Mouse (Mus musculus) liver, embryonic 14.5 days (tissue): ENCODE results near the gene Setx. TPM values are rescaled to one million over a fixed set of nuclear protein-coding genes. Genes with fewer than 3 reads are reported as not detected.
A peak's percentile ranks its signal among the peaks of the same experiment; 100 is the strongest.

Source experiments
- ATAC-seq: fragments of 200-750 bp; cut with Nextera tagmentation; 2 replicates; pipeline ENCODE4 v1.8.0; 2017; ENCODE audit warnings: moderate number of reproducible peaks, mild to moderate bottlenecking, moderate library complexity; ENCODE audit not compliant: insufficient read depth
- DNase-seq, 3 experiments: peaks; one replicate each; pipeline ENCODE4 v3.0.0-alpha.2; 2012 to 2013; ENCODE audit warnings: low read depth in 3 of 3, low spot score in 3 of 3
- H3K27ac ChIP-seq: fragments of 300-500 bp; sonication (generic); 2 replicates; pipeline ENCODE4 v1.5.1; 2014; ENCODE audit warnings: moderate library complexity, mild to moderate bottlenecking, control low read depth, inconsistent platforms
- H3K27me3 ChIP-seq: fragments of 300-500 bp; sonication (generic); 2 replicates; pipeline ENCODE4 v1.6.1; 2014; ENCODE audit warnings: mild to moderate bottlenecking, low read length, moderate library complexity; ENCODE audit not compliant: control insufficient read depth, insufficient read depth
- H3K36me3 ChIP-seq: fragments of 300-500 bp; sonication (generic); replicated peaks from 2 replicates; pipeline ENCODE4 v1.6.1; 2014; ENCODE audit warnings: low read depth; ENCODE audit not compliant: control insufficient read depth, insufficient read depth
- H3K4me1 ChIP-seq, 2 experiments: fragments of 200-500 bp in 1 of 2; fragments of 300-500 bp in 1 of 2; sonication (generic) in 1 of 2; replicated peaks; 2 replicates each; pipeline ENCODE4 v1.6.1; 2012 to 2014; ENCODE audit warnings: antibody characterized with exemption in 1 of 2, inconsistent platforms in 1 of 2, low read length in 1 of 2; ENCODE audit not compliant: control insufficient read depth in 2 of 2, insufficient read depth in 2 of 2
- H3K4me2 ChIP-seq: fragments of 300-500 bp; sonication (generic); 2 replicates; pipeline ENCODE4 v1.6.1; 2014; ENCODE audit warnings: low read depth, mild to moderate bottlenecking, control low read depth, moderate library complexity
- H3K4me3 ChIP-seq, 2 experiments: fragments of 200-500 bp in 1 of 2; fragments of 300-500 bp in 1 of 2; sonication (generic) in 1 of 2; 2 replicates each; pipeline ENCODE4 v1.5.1; 2012 to 2014; ENCODE audit warnings: low read depth in 2 of 2, low read length in 2 of 2, mild to moderate bottlenecking in 2 of 2, control low read depth in 1 of 2, inconsistent platforms in 1 of 2, moderate library complexity in 1 of 2; ENCODE audit not compliant: insufficient read depth in 1 of 2
- H3K9ac ChIP-seq: fragments of 300-500 bp; sonication (generic); replicated peaks from 2 replicates; pipeline ENCODE4 v1.6.1; 2014; ENCODE audit warnings: mild to moderate bottlenecking, control low read depth, moderate library complexity
- H3K9me3 ChIP-seq: fragments of 300-500 bp; sonication (generic); 2 replicates; pipeline ENCODE4 v1.6.1; 2016; ENCODE audit warnings: low read length, mixed read lengths; ENCODE audit not compliant: control insufficient read depth
- CTCF ChIP-seq: IDR thresholded peaks from 2 replicates; pipeline ENCODE4 v1.5.1; 2016; ENCODE audit warnings: antibody characterized with exemption, low read depth, control low read depth
- EP300 ChIP-seq: IDR thresholded peaks from 2 replicates; pipeline ENCODE4 v1.6.1; 2016; ENCODE audit warnings: antibody characterized with exemption, low read depth
- WGBS: fragments of 180-500 bp; shearing (Covaris S2); extraction: QIAGEN DNeasy Blood & Tissue Kit; methylation state at CpG from one replicate; pipeline ENCODE4 v1.1.7; 2014; ENCODE audit not compliant: insufficient replicate concordance; 5-methylcytosine and 5-hydroxymethylcytosine counted together
- polyA plus RNA-seq, 2 experiments: library from polyadenylated mRNA; depleted of rRNA in 1 of 2; stranded (reverse) in 1 of 2; unstranded in 1 of 2; fragments of >200 nt; fragmentation: Nextera tagmentation in 1 of 2; extraction: Ambion mirVana in 1 of 2; gene quantifications; 2 replicates each; pipeline versions ENCODE4 v1.2.1 to v1.2.3; 2012 to 2014

Setx gene
- polyA plus RNA-seq, 2 experiments = 2.8 to 3.4 TPM

DNA sequence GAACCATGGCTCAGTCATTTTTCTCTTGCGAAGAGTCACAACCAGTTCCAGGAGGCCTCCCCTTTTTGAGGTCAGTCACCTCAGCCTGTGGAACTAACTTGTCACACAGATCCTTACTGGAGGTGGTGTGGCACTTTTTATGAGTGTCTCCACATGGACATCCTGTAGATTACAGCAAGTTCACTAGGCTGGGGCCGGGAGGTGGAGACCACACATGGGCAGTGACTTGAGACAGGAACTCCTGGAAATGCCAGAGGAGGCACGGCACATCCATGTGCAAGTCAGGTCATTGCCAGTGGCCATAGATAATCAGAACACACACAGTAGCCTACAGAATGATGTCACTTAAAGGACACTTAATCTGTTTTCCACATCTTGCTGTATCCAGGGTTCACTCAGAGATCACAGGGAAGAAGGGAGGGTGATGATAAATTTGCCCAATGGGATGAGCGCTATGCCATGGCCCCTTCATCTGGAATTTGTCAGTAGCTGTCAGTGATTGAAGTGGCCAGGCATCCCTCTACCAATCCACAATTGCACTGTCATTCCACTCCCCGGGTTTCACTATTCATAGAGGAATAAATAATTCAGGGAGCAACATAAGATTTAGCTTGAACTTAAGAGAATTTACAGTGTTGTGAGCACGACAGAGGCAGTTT, 59.4 kb downstream of the Setx start:
- TF ChIP-seq CTCF (no peak), EP300 (no peak)
- no peaks in the 10 kb centered on the region for H3K27me3 ChIP-seq
- H3K4me2 ChIP-seq = no peak overlapping the region
- no peak for DNase-seq
- no peaks in the 10 kb centered on the region for H3K4me1 ChIP-seq
- no peak overlapping the region for H3K9ac ChIP-seq
- no peak overlapping the region for H3K4me3 ChIP-seq
- no peak overlapping the region for H3K27ac ChIP-seq
- no peak for ATAC-seq
- 55% methylated on average over 6 of the region's 6 CpGs for WGBS
- peaks cover 5% of the 10 kb centered on the region for H3K36me3 ChIP-seq
- H3K9me3 ChIP-seq = no peaks in the 10 kb centered on the region

DNA sequence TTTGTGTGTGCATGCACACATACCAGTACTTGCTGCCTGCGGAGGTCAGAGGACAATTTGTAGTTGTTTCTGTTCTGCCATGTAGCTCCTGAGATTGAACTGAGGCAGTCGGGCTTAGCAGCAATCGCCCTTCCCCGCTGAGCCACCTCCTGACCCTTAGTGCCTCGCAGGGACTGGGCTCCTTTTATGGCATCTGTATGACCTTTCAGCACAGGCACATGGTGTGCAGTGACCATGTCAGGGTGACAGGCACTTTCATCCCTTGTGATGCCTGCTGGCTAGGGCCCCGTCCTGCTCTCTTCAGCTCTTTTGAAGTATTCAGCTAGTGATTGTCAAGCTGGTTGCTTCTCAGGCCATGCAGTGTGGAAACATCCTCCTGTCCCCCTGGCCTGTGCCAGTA, 62.2 kb downstream of the Setx start:
- WGBS = 70% methylated on average over 6 of the region's 6 CpGs
- Histone ChIP-seq H3K9ac (no peak overlapping the region), H3K4me2 (no peak overlapping the region), H3K4me1 (no peaks in the 10 kb centered on the region), H3K4me3 (no peak overlapping the region), H3K27ac (no peak overlapping the region), H3K27me3 (no peaks in the 10 kb centered on the region), H3K9me3 (no peaks in the 10 kb centered on the region), H3K36me3 (no peaks in the 10 kb centered on the region)
- TF ChIP-seq CTCF = no peak
- no peak for TF ChIP-seq EP300
- ATAC-seq (no peak), DNase-seq (no peak)

DNA sequence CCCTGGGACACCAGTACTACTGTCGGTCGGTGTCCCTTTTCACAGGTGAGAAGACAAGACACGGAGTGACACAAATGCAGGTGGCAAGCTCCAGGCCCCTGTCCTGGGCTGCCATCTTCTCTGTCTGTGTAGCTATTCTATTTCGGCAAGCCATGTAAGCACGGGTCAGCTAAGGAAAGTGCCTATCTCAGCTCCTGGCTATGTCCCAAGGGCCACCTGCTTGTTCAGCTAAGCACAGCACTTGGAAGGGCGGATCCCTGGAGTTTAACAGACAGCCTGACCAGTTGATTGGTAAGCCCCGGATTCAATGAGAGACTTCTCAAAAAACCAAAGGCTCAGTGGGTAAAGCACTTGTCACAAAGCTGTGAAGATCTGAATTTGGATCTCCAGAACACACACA, 66.4 kb downstream of the Setx start:
- Histone ChIP-seq H3K4me2 (no peak overlapping the region), H3K4me3 (no peak overlapping the region), H3K4me1 (no peaks in the 10 kb centered on the region), H3K9ac (no peak overlapping the region), H3K36me3 (no peaks in the 10 kb centered on the region), H3K27ac (no peak overlapping the region), H3K9me3 (no peaks in the 10 kb centered on the region), H3K27me3 (peaks cover 8% of the 10 kb centered on the region)
- no peak for TF ChIP-seq EP300
- no peak for TF ChIP-seq CTCF
- ATAC-seq (no peak), DNase-seq (no peak)
- WGBS = 63% methylated on average over 7 of the region's 7 CpGs

DNA sequence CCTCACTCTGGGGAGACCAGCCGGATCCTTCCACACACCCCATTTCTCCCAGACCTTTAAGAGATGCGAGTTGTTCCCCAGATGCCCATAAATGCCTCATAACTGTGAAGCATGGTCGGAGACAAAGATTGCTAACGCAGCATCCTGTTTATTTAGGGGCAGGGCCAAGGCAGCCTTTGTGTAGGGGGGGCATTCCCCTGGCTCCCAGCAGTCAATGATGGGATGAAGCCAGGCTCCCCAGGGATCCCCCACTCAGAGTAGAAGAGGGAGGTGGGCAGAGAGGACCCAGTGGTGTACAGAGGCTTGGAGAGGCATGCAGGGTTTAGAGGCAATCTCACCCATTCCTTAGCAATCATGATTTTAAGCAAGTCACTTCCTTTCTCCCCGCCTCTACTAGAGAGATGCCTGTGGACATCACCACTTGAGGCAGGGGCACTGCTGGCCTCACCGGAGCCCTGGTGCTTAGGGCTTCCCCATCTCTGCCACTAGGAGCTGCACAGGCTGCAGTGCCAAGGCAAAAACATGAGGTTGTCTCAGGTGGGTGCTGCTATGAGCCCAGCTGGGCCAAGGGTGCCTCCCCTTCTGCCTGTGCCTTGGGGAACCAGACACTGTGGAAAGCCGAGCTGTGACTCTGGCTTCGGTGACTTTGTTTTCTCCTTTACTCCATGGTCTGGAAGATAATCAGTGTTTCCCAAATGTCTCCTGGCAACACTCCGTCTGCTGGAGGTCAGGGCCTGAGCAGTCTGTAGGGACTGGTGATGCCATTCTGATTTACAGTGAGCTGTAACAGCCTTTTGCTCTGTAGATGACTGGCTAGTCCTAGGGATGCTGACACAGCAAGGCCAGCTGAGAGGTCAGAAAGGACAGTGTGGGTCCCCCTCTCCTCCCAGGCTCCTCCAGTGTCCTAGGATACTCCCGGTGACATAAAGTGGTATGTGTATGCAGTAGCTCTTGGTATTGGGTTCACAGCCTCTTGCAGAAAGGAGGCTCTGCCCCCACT, 67.5 kb downstream of the Setx start:
- DNase-seq = no peak
- H3K4me3 ChIP-seq = no peak overlapping the region

DNA sequence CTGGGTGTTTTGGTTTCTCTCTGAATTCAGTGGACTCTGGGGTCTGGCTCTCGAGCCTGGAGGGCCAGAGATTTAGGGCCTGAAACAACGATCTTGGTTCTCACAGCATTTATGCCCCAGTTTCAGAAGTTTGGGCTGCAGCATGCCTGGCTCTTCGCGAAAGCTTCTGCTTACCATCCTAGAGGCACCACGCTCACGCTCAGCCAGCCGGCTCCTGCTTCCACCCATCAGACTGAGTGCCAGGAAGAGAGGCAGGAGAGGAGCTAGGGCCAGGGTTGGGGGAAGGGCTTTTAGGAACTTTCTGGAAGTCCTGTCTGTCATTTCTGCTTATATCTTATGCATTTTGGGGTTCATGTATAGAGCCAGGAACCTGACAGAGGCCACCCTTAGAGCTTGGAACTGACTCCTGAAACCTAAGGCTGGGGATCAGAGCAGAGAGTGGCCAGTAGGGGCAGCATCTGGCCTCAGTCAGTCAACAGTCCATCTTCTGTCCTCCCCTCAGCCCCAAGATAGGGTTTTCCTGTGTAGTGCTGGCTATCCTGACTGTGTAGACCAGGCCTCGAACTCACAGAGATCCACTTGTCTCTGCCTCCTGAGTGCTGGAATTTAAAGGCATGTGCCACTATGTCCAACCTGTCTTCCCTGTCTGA, 68.8 kb downstream of the Setx start:
- ATAC-seq (no peak), DNase-seq (no peak)
- Histone ChIP-seq H3K36me3 (no peaks in the 10 kb centered on the region), H3K4me1 (no peaks in the 10 kb centered on the region), H3K9ac (no peak overlapping the region), H3K9me3 (no peaks in the 10 kb centered on the region), H3K4me3 (no peak overlapping the region), H3K4me2 (no peak overlapping the region), H3K27ac (no peak overlapping the region), H3K27me3 (peaks cover 15% of the 10 kb centered on the region)
- WGBS = 67% methylated on average over 8 of the region's 8 CpGs
- TF ChIP-seq CTCF (peak; percentile 44), EP300 (no peak)

More for the DNA sequence above, 67.5 kb downstream of the Setx start:
- H3K27ac ChIP-seq = no peak overlapping the region
- no peaks in the 10 kb centered on the region for H3K4me1 ChIP-seq
- peaks cover 13% of the 10 kb centered on the region for H3K27me3 ChIP-seq
- ATAC-seq = no peak
- TF ChIP-seq CTCF (no peak), EP300 (no peak)
- H3K4me2 ChIP-seq = no peak overlapping the region
- no peaks in the 10 kb centered on the region for H3K9me3 ChIP-seq
- H3K36me3 ChIP-seq = no peaks in the 10 kb centered on the region
- H3K9ac ChIP-seq = no peak overlapping the region
- WGBS = 55% methylated on average over 10 of the region's 10 CpGs
